Mouse (Mus musculus) embryonic facial prominence, embryonic 14.5 days (tissue): ENCODE results near the gene Sstr4. TPM values are rescaled to one million over a fixed set of nuclear protein-coding genes. Genes with fewer than 3 reads are reported as not detected.
A peak's percentile ranks its signal among the peaks of the same experiment; 100 is the strongest.

ENCODE experiments used
- ATAC-seq: fragments of 200-750 bp; cut with Nextera tagmentation; 2 replicates; pipeline ENCODE4 v1.8.0; 2017; ENCODE audit warnings: low read depth, moderate number of reproducible peaks, moderate TSS enrichment
- DNase-seq: peaks from one replicate; pipeline ENCODE4 v3.0.0-alpha.2; 2015; ENCODE audit warnings: low spot score
- H3K27ac ChIP-seq: fragments of 300-500 bp; sonication (generic); replicated peaks from 2 replicates; pipeline ENCODE4 v1.5.1; 2014; ENCODE audit warnings: low read depth, mild to moderate bottlenecking, low read length, moderate library complexity
- H3K27me3 ChIP-seq: fragments of 300-500 bp; sonication (generic); replicated peaks from 2 replicates; pipeline ENCODE4 v1.6.1; 2014; ENCODE audit warnings: low read length; ENCODE audit not compliant: control insufficient read depth, insufficient read depth
- H3K36me3 ChIP-seq: fragments of 300-500 bp; sonication (generic); 2 replicates; pipeline ENCODE4 v1.6.1; 2014; ENCODE audit warnings: low read length, mixed read lengths; ENCODE audit not compliant: control insufficient read depth, insufficient read depth
- H3K4me1 ChIP-seq: fragments of 300-500 bp; sonication (generic); 2 replicates; pipeline ENCODE4 v1.6.1; 2014; ENCODE audit warnings: antibody characterized with exemption, low read length; ENCODE audit not compliant: control insufficient read depth, insufficient read depth
- H3K4me2 ChIP-seq: fragments of 300-500 bp; sonication (generic); 2 replicates; pipeline ENCODE4 v1.6.1; 2014; ENCODE audit warnings: low read depth, mild to moderate bottlenecking, low read length, moderate library complexity, mixed read lengths
- H3K4me3 ChIP-seq: fragments of 300-500 bp; sonication (generic); 2 replicates; pipeline ENCODE4 v1.5.1; 2014; ENCODE audit warnings: low read depth, mild to moderate bottlenecking, low read length
- H3K9ac ChIP-seq: fragments of 300-500 bp; sonication (generic); 2 replicates; pipeline ENCODE4 v1.6.1; 2014; ENCODE audit warnings: low read depth, mild to moderate bottlenecking, low read length, moderate library complexity, mixed read lengths
- H3K9me3 ChIP-seq: fragments of 300-500 bp; sonication (generic); 2 replicates; pipeline ENCODE4 v1.6.1; 2016; ENCODE audit warnings: low read length; ENCODE audit not compliant: control insufficient read depth
- WGBS: fragments of 180-500 bp; shearing (Covaris S2); extraction: QIAGEN DNeasy Blood & Tissue Kit; methylation state at CpG from one replicate; pipeline ENCODE4 v1.1.7; 2014; 5-methylcytosine and 5-hydroxymethylcytosine counted together
- polyA plus RNA-seq: library from polyadenylated mRNA; unstranded; fragments of >200 nt; fragmentation: Nextera tagmentation; extraction: Ambion mirVana; gene quantifications from 2 replicates; pipeline ENCODE4 v1.2.1, GENCODE M21; 2014

Sstr4 gene
- polyA plus RNA-seq, 1 experiment from 2014 or later: 4.9 TPM

- Histone ChIP-seq H3K4me3 (no peak overlapping the region), H3K27ac (no peak overlapping the region), H3K4me1 (no peaks in the 10 kb centered on the region), H3K27me3 (no peaks in the 10 kb centered on the region), H3K9me3 (no peaks in the 10 kb centered on the region), H3K9ac (no peak overlapping the region), H3K4me2 (no peak overlapping the region), H3K36me3 (no peaks in the 10 kb centered on the region)
- ATAC-seq (no peak), DNase-seq (no peak)
- 56% methylated on average over 4 of the region's 4 CpGs for WGBS
These were observed 35.8 kb downstream of the Sstr4 start for GRCm38 (mm10) chr2:148430941-148431340.

GRCm38 (mm10) chr2:148432346-148432745 lies 37.2 kb downstream of the Sstr4 start:
- WGBS: 69% methylated on average over 2 of the region's 2 CpGs
- no peak overlapping the region for H3K27ac ChIP-seq
- no peaks in the 10 kb centered on the region for H3K4me1 ChIP-seq
- no peaks in the 10 kb centered on the region for H3K9me3 ChIP-seq
- DNase-seq (no peak), ATAC-seq (no peak)
- no peaks in the 10 kb centered on the region for H3K27me3 ChIP-seq
- no peak overlapping the region for H3K4me3 ChIP-seq
- no peak overlapping the region for H3K4me2 ChIP-seq
- no peaks in the 10 kb centered on the region for H3K36me3 ChIP-seq
- H3K9ac ChIP-seq: no peak overlapping the region

- Histone ChIP-seq H3K4me2 (no peak overlapping the region), H3K27ac (no peak overlapping the region), H3K36me3 (no peaks in the 10 kb centered on the region), H3K4me3 (no peak overlapping the region), H3K27me3 (no peaks in the 10 kb centered on the region), H3K4me1 (no peaks in the 10 kb centered on the region), H3K9ac (no peak overlapping the region), H3K9me3 (no peaks in the 10 kb centered on the region)
- DNase-seq: no peak
- ATAC-seq: no peak
- WGBS: 53% methylated on average over 3 of the region's 3 CpGs
These were observed 41.1 kb downstream of the Sstr4 start for GRCm38 (mm10) chr2:148436285-148436684.

- H3K4me1 ChIP-seq: no peaks in the 10 kb centered on the region
- DNase-seq (no peak), ATAC-seq (no peak)
- no peaks in the 10 kb centered on the region for H3K36me3 ChIP-seq
- WGBS: 47% methylated on average over 3 of the region's 3 CpGs
- no peak overlapping the region for H3K4me2 ChIP-seq
- no peak overlapping the region for H3K27ac ChIP-seq
- no peak overlapping the region for H3K9ac ChIP-seq
- no peaks in the 10 kb centered on the region for H3K27me3 ChIP-seq
- 0 out of 2 replicates have a peak overlapping the region, but pooled peaks have one; percentile 4 for H3K4me3 ChIP-seq
- H3K9me3 ChIP-seq: no peaks in the 10 kb centered on the region
These were observed 44.6 kb downstream of the Sstr4 start for GRCm38 (mm10) chr2:148439691-148440276.

DNA sequence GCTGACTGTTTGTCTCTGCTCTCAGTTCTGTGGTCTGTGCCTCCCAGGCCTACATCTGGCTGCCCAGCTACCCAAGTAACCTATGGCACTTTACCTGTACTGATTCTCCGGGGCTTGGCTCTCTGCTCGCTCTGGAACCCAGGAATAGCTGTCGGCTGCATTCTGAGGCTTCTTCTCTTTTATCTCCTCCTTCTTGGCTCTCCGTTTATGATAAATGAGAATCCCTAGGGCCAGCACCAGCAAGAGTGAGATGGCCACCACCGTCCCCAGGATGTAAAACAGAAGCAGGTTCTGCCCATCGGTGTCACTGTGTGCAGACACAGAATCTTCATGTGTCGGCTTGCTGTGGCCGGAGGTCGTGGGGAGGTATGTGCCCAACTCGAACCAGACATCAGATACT lies 46.3 kb downstream of the Sstr4 start:
- no peaks in the 10 kb centered on the region for H3K9me3 ChIP-seq
- peak overlapping the region; percentile 12; the same call in 1 of the 2 replicates for H3K4me3 ChIP-seq
- 0 out of 2 replicates have a peak overlapping the region, but pooled peaks have one; percentile 30 for H3K9ac ChIP-seq
- ATAC-seq (no peak), DNase-seq (no peak)
- 81% methylated on average over 9 of the region's 10 CpGs for WGBS
- no peaks in the 10 kb centered on the region for H3K36me3 ChIP-seq
- H3K4me2 ChIP-seq: no peak overlapping the region
- H3K27me3 ChIP-seq: no peaks in the 10 kb centered on the region
- H3K4me1 ChIP-seq: no peaks in the 10 kb centered on the region
- H3K27ac ChIP-seq: no peak overlapping the region

DNA sequence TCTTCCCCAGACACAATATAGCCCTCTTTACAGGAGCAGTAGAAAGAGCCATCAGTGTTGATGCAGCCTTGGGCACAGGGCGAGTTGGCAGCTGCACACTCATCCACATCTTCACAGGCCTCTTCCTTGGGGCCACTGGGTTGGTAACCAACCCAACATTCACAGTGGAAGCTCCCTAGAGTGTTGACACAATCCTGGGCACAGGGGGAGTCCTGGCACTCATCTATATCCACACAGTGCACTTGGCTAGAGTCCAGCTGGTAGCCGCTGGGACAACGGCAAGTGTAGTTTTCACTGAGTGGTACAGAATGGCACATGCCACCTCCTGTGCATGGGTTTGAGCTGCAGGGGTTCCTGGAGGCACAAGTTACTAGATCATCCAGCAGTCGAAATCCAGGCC lies 47.0 kb downstream of the Sstr4 start:
- DNase-seq: no peak
- Histone ChIP-seq H3K4me1 (no peaks in the 10 kb centered on the region), H3K9ac (no peak overlapping the region), H3K4me3 (peak overlapping the region; percentile 10), H3K27ac (no peak overlapping the region), H3K9me3 (no peaks in the 10 kb centered on the region), H3K27me3 (no peaks in the 10 kb centered on the region), H3K36me3 (no peaks in the 10 kb centered on the region), H3K4me2 (peak overlapping the region; percentile 12; the same call in 1 of the 2 replicates)
- WGBS: 73% methylated on average over 4 of the region's 4 CpGs
- no peak for ATAC-seq

GRCm38 (mm10) chr2:148442710-148443109 lies 47.6 kb downstream of the Sstr4 start:
- ATAC-seq (no peak), DNase-seq (no peak)
- H3K4me2 ChIP-seq: no peak overlapping the region
- no peaks in the 10 kb centered on the region for H3K4me1 ChIP-seq
- H3K9me3 ChIP-seq: no peaks in the 10 kb centered on the region
- no peaks in the 10 kb centered on the region for H3K27me3 ChIP-seq
- 89% methylated on average over 4 of the region's 4 CpGs for WGBS
- peak overlapping the region; percentile 10; the same call in 1 of the 2 replicates for H3K4me3 ChIP-seq
- H3K36me3 ChIP-seq: no peaks in the 10 kb centered on the region
- H3K27ac ChIP-seq: peak overlapping the region; percentile 22; the same call in 1 of the 2 replicates
- no peak overlapping the region for H3K9ac ChIP-seq

- no peak within 1 kb of the TSS for H3K4me2 ChIP-seq
- DNase-seq: peak; percentile 19
- 0 out of 2 replicates have a peak within 1 kb of the TSS, but pooled peaks have one; percentile 36 for H3K9ac ChIP-seq
These were observed 48.3 kb downstream of the Sstr4 start, which contains the start of gene Cd93 for GRCm38 (mm10) chr2:148443249-148443958. Gene Cd93, minus strand, starts transcription at chr2:148443563.

More at GRCm38 (mm10) chr2:148443249-148443958, 48.3 kb downstream of the Sstr4 start, which contains the start of gene Cd93:
- Histone ChIP-seq H3K4me3 (peak within 1 kb of the TSS; percentile 10), H3K27me3 (no peaks in the 10 kb centered on the region), H3K27ac (peak within 1 kb of the TSS; percentile 22), H3K9me3 (no peaks in the 10 kb centered on the region), H3K36me3 (no peaks in the 10 kb centered on the region), H3K4me1 (no peaks in the 10 kb centered on the region)
- ATAC-seq: no peak
- WGBS: 49% methylated on average over 13 of the region's 13 CpGs
